Mouse (Mus musculus): ENCODE measurements around the gene Gpatch1.
A peak's percentile ranks its signal among the peaks of the same experiment; 100 is the strongest.

Gpatch1 gene

GRCm38 (mm10) chr7:35234361-35235245 is 83.6 kb downstream of the Gpatch1 start:
- peak; percentile 94 for DNase-seq (ENCODE audit: low spot score)

GRCm38 (mm10) chr7:35233861-35234260 is 84.4 kb downstream of the Gpatch1 start:
- DNase-seq (ENCODE audit: low spot score), result no peak

- DNase-seq (ENCODE audit: low spot score), result no peak
Observed at GRCm38 (mm10) chr7:35232796-35233455, 85.3 kb downstream of the Gpatch1 start.

- DNase-seq (ENCODE audit: low spot score), result no peak
Observed at GRCm38 (mm10) chr7:35230333-35230732, 87.9 kb downstream of the Gpatch1 start.
